Mouse (Mus musculus): ENCODE data around the gene Crocc. TPM values are rescaled to one million over a fixed set of nuclear protein-coding genes. Genes with fewer than 3 reads are reported as not detected.

Gene Crocc
- polyA plus RNA-seq (2017; shearing (Covaris generic)) = 0.50 TPM

GRCm38 (mm10) chr4:141060426-141061301 is at the start of gene Crocc:
Gene Crocc (minus strand): TSS chr4:141060550.

DNA sequence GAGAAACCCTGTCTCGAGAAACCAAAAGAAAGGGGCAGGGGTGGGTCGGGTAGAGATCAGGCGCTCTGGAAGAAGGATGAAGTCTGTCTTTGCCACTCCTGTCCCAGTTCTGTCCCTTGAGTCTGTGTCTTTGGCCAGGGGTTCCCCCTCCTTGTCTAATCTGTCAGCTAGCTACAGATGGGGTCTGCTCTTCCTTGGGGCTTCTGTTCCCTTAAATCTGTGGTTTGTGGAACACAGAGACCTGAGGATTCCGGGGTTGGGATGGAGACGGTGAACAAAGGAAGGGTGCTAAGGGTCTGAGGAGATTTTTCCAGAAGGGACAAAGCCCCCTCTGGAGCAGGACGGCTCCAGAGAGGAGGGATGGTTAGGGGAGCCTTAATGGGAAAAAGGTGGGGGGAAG is 27.7 kb upstream of the Crocc start, which contains the start of gene Spata21:
Gene Spata21 (plus strand): TSS at position 301 of the 400 bp plus-strand sequence.

DNA sequence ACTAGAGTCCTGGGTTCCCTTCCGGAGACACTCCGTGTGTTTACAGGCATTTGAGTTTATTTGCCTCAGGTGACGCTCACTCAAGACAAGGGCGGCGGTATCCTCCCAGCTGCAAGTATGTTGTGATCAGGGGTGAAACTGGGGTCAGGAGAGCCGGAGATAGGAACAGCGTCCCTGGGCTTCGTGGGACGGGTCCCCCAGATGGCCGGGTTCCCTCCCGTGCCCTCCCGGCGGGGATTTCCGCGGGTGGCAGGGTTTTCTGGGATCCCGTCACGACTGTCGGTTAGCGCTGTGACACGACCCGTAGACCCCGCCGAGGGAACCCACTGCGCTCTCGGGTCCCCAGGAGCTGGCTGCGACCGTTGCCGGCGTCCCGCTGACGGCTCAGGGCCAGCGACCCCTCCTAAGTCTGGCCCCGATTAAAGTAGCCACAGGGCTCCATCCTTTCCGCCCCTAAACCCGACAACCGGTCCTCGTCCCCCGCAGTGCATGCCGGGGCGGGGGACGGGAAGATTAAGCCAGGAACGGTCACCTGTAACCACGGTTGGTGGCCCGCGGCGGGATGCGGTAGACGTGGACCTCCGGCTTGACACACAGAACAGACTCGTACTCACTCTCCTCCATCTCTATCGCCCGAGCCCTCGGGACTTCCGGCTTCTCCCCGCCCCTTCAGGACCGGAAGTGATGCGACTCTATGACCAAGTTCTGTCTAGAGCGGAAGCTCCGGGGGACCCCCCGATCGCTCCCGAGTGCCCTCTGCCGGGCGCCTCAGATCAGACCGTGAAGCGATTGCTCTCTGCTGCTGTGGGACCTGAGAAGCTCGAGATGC is 17.5 kb upstream of the Crocc start, which contains the start of gene Necap2:
Gene Necap2 (minus strand): TSS at position 677 of the 829 bp plus-strand sequence.

GRCm38 (mm10) chr4:141010118-141010517 is 50.2 kb downstream of the Crocc start, which contains the start of gene Mfap2:
Gene Mfap2 (plus strand): TSS chr4:141010418.

DNA sequence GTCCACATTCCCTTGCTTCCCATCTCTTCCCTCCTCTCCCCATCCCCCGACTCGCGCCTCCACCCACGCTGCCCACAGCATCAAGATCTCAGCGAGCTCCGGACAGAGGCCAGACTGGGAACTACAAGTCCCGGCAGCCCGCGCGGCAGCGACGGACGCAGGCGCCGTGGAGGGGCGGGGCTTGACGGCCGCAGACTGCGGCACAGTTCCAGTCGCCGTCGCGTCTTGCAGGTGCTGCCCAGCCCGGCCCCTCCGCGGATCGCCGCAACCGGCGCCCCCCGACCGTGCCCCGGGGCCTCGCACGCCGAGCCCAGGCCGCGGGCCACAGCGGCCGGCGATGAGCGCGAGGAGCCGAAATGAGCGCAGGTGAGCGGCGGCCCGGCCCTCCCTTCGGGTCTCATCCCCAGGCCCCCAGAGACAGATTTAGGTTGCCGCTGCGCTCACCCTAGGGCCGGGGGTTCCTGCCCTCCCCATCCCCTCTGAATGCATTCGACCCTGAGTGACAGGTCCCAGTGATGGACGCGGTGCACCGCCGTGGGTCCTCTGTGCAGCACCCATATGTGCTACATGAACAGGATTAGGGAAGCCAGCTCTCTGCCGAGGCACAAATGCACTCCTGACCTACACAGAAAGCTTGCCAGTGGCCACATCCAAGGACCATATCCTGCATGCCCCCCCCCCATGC is 73.5 kb downstream of the Crocc start, which contains the start of gene Atp13a2:
Gene Atp13a2 (plus strand): TSS at position 163 of the 685 bp plus-strand sequence.

Other genes with a start within 250 kb of the Crocc start
- gene Padi3, start 249.9 kb downstream of the Crocc start, polyA plus RNA-seq (2017; shearing (Covaris generic)) = 0.50 TPM
- gene Padi1, start 214.8 kb downstream of the Crocc start, polyA plus RNA-seq (2017; shearing (Covaris generic)) = 0.42 TPM
- 20.6 TPM for gene Padi2, start 154.2 kb downstream of the Crocc start, polyA plus RNA-seq (2017; shearing (Covaris generic))
- gene Sdhb, start 99.3 kb downstream of the Crocc start, polyA plus RNA-seq (2017; shearing (Covaris generic)) = 331 TPM
- 6.6 TPM for gene Atp13a2, start 73.7 kb downstream of the Crocc start, polyA plus RNA-seq (2017; shearing (Covaris generic))
- not detected for gene Mfap2, start 50.1 kb downstream of the Crocc start, polyA plus RNA-seq (2017; shearing (Covaris generic))
- 168 TPM for gene Necap2, start 17.8 kb upstream of the Crocc start, polyA plus RNA-seq (2017; shearing (Covaris generic))
- gene Spata21, start 27.8 kb upstream of the Crocc start, polyA plus RNA-seq (2017; shearing (Covaris generic)) = 0.66 TPM
- 79.6 TPM for gene Szrd1, start 79.2 kb upstream of the Crocc start, polyA plus RNA-seq (2017; shearing (Covaris generic))
- 9.3 TPM for gene Fbxo42, start 87.4 kb upstream of the Crocc start, polyA plus RNA-seq (2017; shearing (Covaris generic))
- 5.8 TPM for gene Rsg1, start 153.4 kb upstream of the Crocc start, polyA plus RNA-seq (2017; shearing (Covaris generic))
- not detected for gene Arhgef19, start 178.9 kb upstream of the Crocc start, polyA plus RNA-seq (2017; shearing (Covaris generic))
- not detected for gene Epha2, start 240.7 kb upstream of the Crocc start, polyA plus RNA-seq (2017; shearing (Covaris generic))